Mouse (Mus musculus) spleen, adult 2 months (tissue): ENCODE data around the gene Cabp2. TPM values are rescaled to one million over a fixed set of nuclear protein-coding genes. Genes with fewer than 3 reads are reported as not detected.
"Not testable (repeated sequence)": the region's sequence is repeated elsewhere in the genome, so short reads cannot be mapped to it uniquely, and the experiment has no call there.

Experiments used
- DNase-seq, 2 experiments: peaks; one replicate each; pipeline versions ENCODE4 v3.0.0 to v3.0.0-alpha.2; 2012 to 2021; ENCODE audit warnings: low spot score in 2 of 2, low read depth in 1 of 2
- H3K27ac ChIP-seq: fragments of 200-500 bp; 2 replicates; pipeline ENCODE4 v1.5.1; 2012; ENCODE audit warnings: low read length, inconsistent platforms; ENCODE audit not compliant: insufficient read depth
- H3K27me3 ChIP-seq: fragments of 200-500 bp; 2 replicates; pipeline ENCODE4 v1.6.1; 2012; ENCODE audit warnings: mild to moderate bottlenecking, moderate library complexity, low read length, inconsistent platforms; ENCODE audit not compliant: control insufficient read depth, insufficient read depth
- H3K36me3 ChIP-seq: fragments of 200-500 bp; 2 replicates; pipeline ENCODE4 v1.6.1; 2012; ENCODE audit warnings: mild to moderate bottlenecking, low read length, inconsistent platforms; ENCODE audit not compliant: control insufficient read depth, insufficient read depth
- H3K4me1 ChIP-seq: fragments of 200-500 bp; 2 replicates; pipeline ENCODE4 v1.6.1; 2011; ENCODE audit warnings: inconsistent platforms; ENCODE audit not compliant: control insufficient read depth, insufficient read depth, insufficient read length
- H3K4me3 ChIP-seq: fragments of 200-500 bp; 2 replicates; pipeline ENCODE4 v1.5.1; 2011; ENCODE audit warnings: mild to moderate bottlenecking, inconsistent platforms; ENCODE audit not compliant: insufficient read depth, insufficient read length; ENCODE audit errors: extremely low read depth
- CTCF ChIP-seq: fragments of 200-500 bp; IDR thresholded peaks from 2 replicates; pipeline ENCODE4 v1.5.1; 2011; ENCODE audit warnings: mild to moderate bottlenecking, inconsistent platforms; ENCODE audit not compliant: insufficient read depth, insufficient read length, insufficient replicate concordance; ENCODE audit errors: extremely low read depth
- POLR2A ChIP-seq: fragments of 200-500 bp; IDR thresholded peaks from 2 replicates; pipeline ENCODE4 v1.6.1; 2011; ENCODE audit warnings: low read depth, low read length, inconsistent platforms
- WGBS: fragments of 180-500 bp; shearing (Covaris S2); methylation state at CpG from one replicate; pipeline ENCODE4 v1.1.7; 2018; 5-methylcytosine and 5-hydroxymethylcytosine counted together
- polyA plus RNA-seq: library from polyadenylated mRNA; depleted of rRNA; stranded (reverse); fragments of >200 nt; gene quantifications from 2 replicates; pipeline ENCODE4 v1.2.3, GENCODE M21; 2012

The Cabp2 gene
- polyA plus RNA-seq, 1 experiment: 7.0 TPM

DNA sequence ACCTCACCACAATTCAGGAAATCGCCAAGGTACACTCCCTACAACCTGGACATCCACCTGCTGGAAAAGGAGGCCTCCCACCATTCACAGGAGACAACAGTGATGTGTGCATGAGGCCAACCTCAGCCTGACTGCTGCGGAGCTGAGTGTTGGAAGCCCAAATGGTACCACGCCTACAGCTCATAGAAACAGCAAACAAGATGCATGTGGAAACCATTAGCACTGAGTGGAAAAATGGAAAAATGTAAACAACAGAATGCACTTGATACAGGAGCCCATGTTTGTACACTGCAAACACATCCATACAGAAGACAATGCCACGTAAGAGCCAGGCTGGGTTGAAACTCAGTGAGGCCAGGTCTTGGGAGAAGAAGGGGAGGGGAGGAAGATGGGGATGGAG is 43.1 kb downstream of the Cabp2 start:
- TF ChIP-seq POLR2A (no peak), CTCF (no peak)
- WGBS: 93% methylated on average over 4 of the region's 4 CpGs
- peaks cover 30% of the 10 kb centered on the region for H3K4me1 ChIP-seq
- H3K36me3 ChIP-seq: peaks cover 9% of the 10 kb centered on the region
- H3K4me3 ChIP-seq: no peak overlapping the region
- peak overlapping the region; percentile 10 for H3K27ac ChIP-seq
- DNase-seq: peak in 1 of 2 experiments; percentile 3
- no peaks in the 10 kb centered on the region for H3K27me3 ChIP-seq

DNA sequence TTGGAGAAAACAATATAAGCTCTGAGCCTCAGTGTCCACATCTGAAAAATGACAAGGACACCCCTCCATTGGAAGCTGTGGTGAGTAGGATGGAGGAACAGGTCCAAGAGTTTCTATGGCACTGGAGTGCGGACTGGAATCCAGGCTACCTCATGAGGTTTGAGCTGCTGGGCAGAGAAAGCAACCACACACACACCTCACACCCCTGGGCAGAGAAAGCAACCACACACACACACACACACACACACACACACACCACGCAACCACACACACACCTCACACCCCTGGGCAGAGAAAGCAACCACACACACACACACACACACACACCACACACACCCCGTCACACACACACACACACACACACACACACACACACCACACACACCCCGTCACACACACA is 43.9 kb downstream of the Cabp2 start:
- Histone ChIP-seq H3K27ac (peak overlapping the region; percentile 70), H3K36me3 (peaks cover 12% of the 10 kb centered on the region), H3K4me1 (peaks cover 27% of the 10 kb centered on the region), H3K4me3 (peak overlapping the region; percentile 33; the same call in 1 of the 2 replicates)
- 27% methylated on average over 4 of the region's 4 CpGs for WGBS
- H3K27me3 ChIP-seq, DNase-seq: not testable (repeated sequence)

DNA sequence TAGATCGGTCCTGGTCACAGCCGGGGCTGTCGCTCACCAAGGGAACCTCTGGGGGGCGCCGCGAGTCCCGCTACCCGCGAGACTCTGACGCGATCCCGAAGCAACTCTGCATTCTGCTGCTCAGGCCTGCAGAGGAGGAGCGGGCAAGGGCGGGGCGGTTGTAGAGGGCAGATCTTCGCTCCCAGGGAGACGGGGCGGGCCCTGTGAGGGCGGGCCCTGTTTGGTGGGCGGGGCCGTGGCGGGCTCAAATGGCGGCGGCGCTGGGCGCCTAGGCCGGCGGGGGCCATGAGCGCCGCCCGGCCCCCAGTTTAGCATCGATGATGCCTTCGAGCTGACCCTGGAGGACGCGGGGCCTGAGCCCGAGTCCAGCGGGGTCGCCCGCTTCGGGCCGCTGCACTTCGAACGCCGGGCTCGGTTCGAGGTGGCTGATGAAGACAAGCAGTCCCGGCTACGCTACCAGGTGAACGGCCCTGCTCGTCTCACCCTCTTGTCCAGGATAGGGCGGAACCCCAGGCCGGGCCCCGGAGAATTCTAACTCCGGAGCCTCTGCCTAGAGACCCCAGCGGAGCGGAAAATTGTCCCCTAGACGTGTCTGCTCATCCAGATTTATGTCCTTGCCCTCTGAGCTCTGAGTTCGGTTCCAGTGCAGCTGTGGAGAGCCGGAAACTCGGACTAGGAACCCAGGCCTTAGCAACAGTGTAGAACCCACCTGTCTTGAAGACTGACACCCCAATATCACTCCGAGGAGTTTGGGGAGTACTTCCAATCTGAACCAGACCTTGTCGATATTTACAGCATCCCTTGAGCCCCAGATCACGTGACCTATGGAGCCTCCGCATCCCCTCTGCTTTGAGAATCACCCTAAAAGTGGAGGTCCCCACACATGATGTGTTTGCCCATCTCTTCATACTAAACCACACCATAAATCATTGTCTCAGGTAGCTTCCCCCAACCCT is 44.6 kb downstream of the Cabp2 start, which contains the start of gene Aip:
Aip (minus strand) TSS at position 118 of the 956 bp plus-strand sequence.
- H3K36me3 ChIP-seq: peaks cover 16% of the 10 kb centered on the region
- TF ChIP-seq CTCF: peak; percentile 93
- TF ChIP-seq POLR2A: peak; percentile 89
- WGBS: 1% methylated on average over 58 of the region's 64 CpGs
- DNase-seq: peak; percentile 96 to 99
- peaks cover 23% of the 10 kb centered on the region for H3K4me1 ChIP-seq
- no peaks in the 10 kb centered on the region for H3K27me3 ChIP-seq
- H3K27ac ChIP-seq: peak within 1 kb of the TSS; percentile 85
- H3K4me3 ChIP-seq: peak within 1 kb of the TSS; percentile 81

DNA sequence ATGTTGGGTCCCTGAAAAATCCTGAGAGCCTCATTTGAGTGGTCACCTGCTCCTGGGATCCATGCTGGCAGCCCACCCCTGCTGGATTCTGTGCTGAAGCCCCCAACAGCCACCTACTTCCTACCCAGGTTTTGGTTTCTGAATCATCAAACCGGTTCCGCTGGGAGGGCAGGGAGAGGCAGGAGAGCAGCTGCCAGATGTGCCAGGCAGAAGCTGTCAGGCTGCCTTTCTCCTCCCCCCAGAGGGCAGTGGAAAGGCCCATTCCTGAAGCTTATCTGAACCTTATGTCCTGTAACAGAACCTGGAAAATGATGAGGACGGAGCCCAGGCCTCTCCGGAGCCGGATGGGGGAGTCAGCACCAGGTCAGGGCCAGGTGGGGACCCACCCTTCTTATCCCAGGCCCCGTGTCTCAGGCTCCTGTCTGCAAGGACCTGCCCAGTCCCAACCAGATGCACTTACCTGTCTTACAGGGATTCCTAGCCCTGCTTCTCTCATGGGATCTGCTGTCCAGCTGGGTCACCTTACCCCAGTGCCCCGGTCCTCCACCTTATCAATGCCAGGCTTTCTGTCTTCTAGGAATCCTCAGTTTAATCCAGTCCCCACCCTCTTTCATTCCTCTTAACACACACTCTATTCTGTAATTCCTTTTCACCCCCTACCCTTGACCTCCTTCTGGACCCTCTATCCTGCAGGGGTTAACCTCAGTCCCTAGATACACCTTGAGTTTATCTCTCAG is 45.5 kb downstream of the Cabp2 start:
- WGBS: 65% methylated on average over 7 of the region's 7 CpGs
- peak in 1 of 2 experiments; percentile 15 for DNase-seq
- Histone ChIP-seq H3K4me3 (peak overlapping the region; percentile 81), H3K27ac (peak overlapping the region; percentile 85), H3K36me3 (peaks cover 23% of the 10 kb centered on the region), H3K27me3 (no peaks in the 10 kb centered on the region), H3K4me1 (peaks cover 21% of the 10 kb centered on the region)
- TF ChIP-seq POLR2A (no peak), CTCF (no peak)

DNA sequence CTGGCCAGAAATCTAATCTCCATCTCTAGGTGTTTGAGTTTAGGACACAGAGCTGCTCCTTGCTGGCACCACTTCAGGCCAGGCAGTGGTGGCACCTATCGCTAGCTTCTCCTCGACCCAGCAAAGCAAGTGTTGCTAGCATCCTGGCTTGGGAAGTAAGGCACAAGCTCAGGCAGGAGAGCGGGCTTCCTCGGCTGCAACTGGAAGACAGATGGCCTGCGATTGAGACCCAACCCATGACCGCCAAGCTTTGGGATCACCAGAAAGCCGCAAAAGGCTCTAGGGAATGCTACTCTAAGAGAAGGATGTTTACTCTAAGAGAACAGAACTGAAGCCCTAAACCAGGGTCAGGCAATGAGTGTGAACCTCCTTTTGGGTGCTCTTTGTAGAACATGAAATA is 48.1 kb downstream of the Cabp2 start:
- Histone ChIP-seq H3K4me3 (no peak overlapping the region), H3K36me3 (peaks cover 33% of the 10 kb centered on the region), H3K4me1 (peaks cover 14% of the 10 kb centered on the region; the same call in 1 of the 2 replicates), H3K27ac (no peak overlapping the region), H3K27me3 (no peaks in the 10 kb centered on the region)
- 98% methylated on average over 7 of the region's 7 CpGs for WGBS
- no peak for DNase-seq
- TF ChIP-seq CTCF: no peak
- TF ChIP-seq POLR2A: no peak

DNA sequence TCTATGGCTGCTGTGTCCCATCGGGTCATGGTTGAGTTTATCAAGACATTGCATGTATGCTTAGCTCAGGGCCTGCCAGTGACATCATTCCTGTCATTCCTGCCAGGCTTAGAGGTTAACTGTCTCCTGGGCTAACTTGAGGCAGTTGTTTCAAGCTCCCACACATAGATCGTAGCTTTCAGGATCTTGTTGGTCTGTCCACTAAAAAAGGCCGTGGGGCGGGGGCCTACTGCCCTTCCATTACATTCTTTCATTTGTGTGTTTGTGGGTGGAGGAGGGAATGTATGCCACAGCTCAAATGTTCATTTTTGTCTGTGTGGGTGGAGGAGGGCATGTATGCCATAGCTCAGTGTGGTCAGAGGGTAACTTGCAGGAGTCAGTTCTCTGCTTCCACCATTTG is 48.7 kb downstream of the Cabp2 start:
- WGBS: 85% methylated on average over 4 of the region's 4 CpGs
- DNase-seq: no peak
- peaks cover 20% of the 10 kb centered on the region; the same call in 1 of the 2 replicates for H3K4me1 ChIP-seq
- no peak for TF ChIP-seq CTCF
- no peak for TF ChIP-seq POLR2A
- no peaks in the 10 kb centered on the region for H3K27me3 ChIP-seq
- peaks cover 33% of the 10 kb centered on the region for H3K36me3 ChIP-seq
- H3K4me3 ChIP-seq: no peak overlapping the region
- no peak overlapping the region for H3K27ac ChIP-seq

DNA sequence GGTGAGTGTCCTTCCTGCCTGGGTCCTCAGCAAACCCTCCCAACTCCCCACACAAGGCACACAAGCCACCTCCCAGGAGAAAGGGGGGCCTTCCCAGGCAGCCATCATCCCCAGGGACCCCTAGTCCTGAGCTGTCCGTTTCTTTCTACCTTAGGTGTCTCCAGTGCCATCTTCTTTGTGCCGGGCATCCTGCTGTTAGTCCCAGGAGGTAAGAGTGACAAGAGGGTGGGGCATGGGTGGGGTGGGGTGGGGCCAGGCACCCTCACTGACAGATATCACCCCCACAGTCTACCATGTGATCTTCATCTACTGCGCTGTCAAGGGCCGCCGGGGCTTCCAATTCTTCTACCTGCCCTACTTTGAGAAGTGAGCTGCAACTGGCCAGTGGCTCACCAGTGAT is 49.7 kb downstream of the Cabp2 start:
- H3K4me1 ChIP-seq: peaks cover 19% of the 10 kb centered on the region; the same call in 1 of the 2 replicates
- no peak overlapping the region; the same call in 1 of the 2 replicates for H3K27ac ChIP-seq
- 93% methylated on average over 5 of the region's 5 CpGs for WGBS
- TF ChIP-seq POLR2A (no peak), CTCF (no peak)
- 0 out of 2 replicates have a peak overlapping the region, but pooled peaks have one; percentile 15 for H3K4me3 ChIP-seq
- DNase-seq: peak in 1 of 2 experiments; percentile 2
- H3K27me3 ChIP-seq: no peaks in the 10 kb centered on the region
- peaks cover 33% of the 10 kb centered on the region for H3K36me3 ChIP-seq
